Mouse (Mus musculus) liver, adult 2 months (tissue): Measurements from ENCODE around the gene Teddm1a. TPM values are rescaled to one million over a fixed set of nuclear protein-coding genes. Genes with fewer than 3 reads are reported as not detected.
"Not testable (repeated sequence)": the region's sequence is repeated elsewhere in the genome, so short reads cannot be mapped to it uniquely, and the experiment has no call there.

Experiments
- DNase-seq: peaks from one replicate; pipeline ENCODE4 v3.0.0-alpha.2; 2011; ENCODE audit warnings: low read depth, low spot score; ENCODE audit errors: extremely low read depth
- H3K27ac ChIP-seq: fragments of 200-500 bp; replicated peaks from 2 replicates; pipeline ENCODE4 v1.5.1; 2012; ENCODE audit warnings: low read depth, mild to moderate bottlenecking, control low read depth, inconsistent platforms, low read length; ENCODE audit not compliant: insufficient read depth
- H3K27me3 ChIP-seq: fragments of 200-500 bp; 2 replicates; pipeline ENCODE4 v1.6.1; 2012; ENCODE audit warnings: mild to moderate bottlenecking, moderate library complexity, low read length, inconsistent platforms; ENCODE audit not compliant: control insufficient read depth, insufficient read depth
- H3K36me3 ChIP-seq: fragments of 200-500 bp; 2 replicates; pipeline ENCODE4 v1.6.1; 2012; ENCODE audit warnings: low read length, inconsistent platforms; ENCODE audit not compliant: control insufficient read depth, insufficient read depth
- H3K4me1 ChIP-seq: fragments of 200-500 bp; 2 replicates; pipeline ENCODE4 v1.6.1; 2011; ENCODE audit warnings: low read length; ENCODE audit not compliant: control insufficient read depth, insufficient read depth
- H3K4me3 ChIP-seq: fragments of 200-500 bp; 2 replicates; pipeline ENCODE4 v1.5.1; 2011; ENCODE audit warnings: low read depth, mild to moderate bottlenecking, control low read depth, low read length, moderate library complexity; ENCODE audit not compliant: insufficient read depth
- H3K79me2 ChIP-seq: fragments of 200-500 bp; 2 replicates; pipeline ENCODE4 v1.6.1; 2012; ENCODE audit warnings: inconsistent platforms, mild to moderate bottlenecking, low read length, moderate library complexity; ENCODE audit not compliant: control insufficient read depth, insufficient read depth
- H3K9ac ChIP-seq: fragments of 200-500 bp; 2 replicates; pipeline ENCODE4 v1.6.1; 2012; ENCODE audit warnings: low read depth, mild to moderate bottlenecking, control low read depth, inconsistent platforms, low read length
- CTCF ChIP-seq: fragments of 200-500 bp; IDR thresholded peaks from 2 replicates; pipeline ENCODE4 v1.5.1; 2011; ENCODE audit warnings: low read depth, low read length, control low read depth
- POLR2A ChIP-seq: fragments of 200-500 bp; IDR thresholded peaks from 2 replicates; pipeline ENCODE4 v1.6.1; 2011; ENCODE audit warnings: low read length, control low read depth; ENCODE audit not compliant: insufficient read depth; ENCODE audit errors: extremely low read depth
- WGBS: fragments of 180-500 bp; shearing (Covaris S2); methylation state at CpG from one replicate; pipeline ENCODE4 v1.1.7; 2018; 5-methylcytosine and 5-hydroxymethylcytosine counted together
- polyA plus RNA-seq: library from polyadenylated mRNA; depleted of rRNA; stranded (reverse); fragments of >200 nt; gene quantifications from 2 replicates; pipeline ENCODE4 v1.2.3, GENCODE M21; 2012; rRNA removed
- total RNA-seq: library from RNA; depleted of rRNA; stranded (reverse); fragments of >200 nt; gene quantifications from 2 replicates; pipeline ENCODE4 v1.2.3, GENCODE M21; 2014; rRNA removed

The Teddm1a gene
- not detected in 2 replicates for total RNA-seq
- not detected in 2 replicates for polyA plus RNA-seq

DNA sequence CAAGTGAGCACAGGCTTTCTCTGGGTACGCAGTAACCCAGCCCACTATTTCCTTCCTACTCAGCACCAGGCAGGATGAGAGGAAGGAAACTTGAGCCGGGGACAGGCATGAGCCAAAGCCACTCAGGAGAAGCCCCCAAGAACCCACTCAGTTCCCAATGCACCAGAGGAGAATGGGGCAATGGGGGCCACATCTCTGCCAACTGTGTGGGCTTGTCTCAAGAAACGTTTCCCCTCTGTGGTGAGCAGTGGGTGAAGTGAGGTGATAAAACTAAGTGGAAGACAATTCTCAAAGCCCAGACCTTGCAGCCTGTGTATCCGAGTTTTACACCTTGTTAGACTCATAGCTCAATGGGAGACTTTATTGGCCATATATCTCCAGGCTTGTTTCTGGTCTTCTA is at the start of gene Teddm1a:
Teddm1a (plus strand) TSS at position 301 of the 400 bp plus-strand sequence.
- Histone ChIP-seq H3K9ac (no peak within 1 kb of the TSS), H3K79me2 (no peaks in the 10 kb centered on the region), H3K27me3 (no peaks in the 10 kb centered on the region), H3K36me3 (no peaks in the 10 kb centered on the region), H3K27ac (no peak within 1 kb of the TSS), H3K4me1 (no peaks in the 10 kb centered on the region), H3K4me3 (no peak within 1 kb of the TSS)
- TF ChIP-seq CTCF (no peak), POLR2A (no peak)
- DNase-seq, result no peak
- WGBS, result 64% methylated on average over 4 of the region's 4 CpGs

DNA sequence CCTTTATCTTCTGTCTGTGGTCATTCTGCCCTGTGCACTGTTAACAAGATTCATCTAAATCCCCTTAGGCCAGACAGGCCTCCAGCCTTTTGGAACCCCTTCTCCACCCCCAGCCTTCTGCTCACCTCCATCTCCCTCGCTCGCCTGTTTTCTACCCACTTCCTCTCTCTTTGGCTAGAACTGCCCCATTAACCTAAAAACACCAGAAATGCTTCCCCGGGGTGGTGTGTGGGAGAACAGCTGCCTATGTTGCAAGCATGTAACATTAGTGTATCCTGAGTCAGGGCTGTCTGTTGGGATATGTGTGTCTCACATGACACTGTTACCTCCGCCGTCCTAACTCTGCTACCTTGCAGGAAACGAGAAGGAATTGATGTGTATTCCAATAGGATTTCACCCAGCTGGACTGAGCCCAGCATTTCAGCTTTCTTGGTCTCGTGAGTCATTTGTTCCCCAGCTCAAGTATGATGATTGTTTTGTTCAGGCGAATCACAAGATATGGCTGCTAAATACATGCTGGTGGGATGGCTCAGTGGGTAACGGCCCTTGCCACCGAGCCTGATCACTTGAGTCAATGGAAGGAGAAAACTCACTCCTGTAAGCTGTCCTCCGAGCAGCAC is 49.3 kb upstream of the Teddm1a start:
- WGBS, result 89% methylated on average over 11 of the region's 11 CpGs
- TF ChIP-seq POLR2A, result no peak
- TF ChIP-seq CTCF, result no peak
- no peaks in the 10 kb centered on the region for H3K36me3 ChIP-seq
- no peaks in the 10 kb centered on the region for H3K4me1 ChIP-seq
- no peak for DNase-seq
- no peak overlapping the region for H3K4me3 ChIP-seq
- H3K27me3 ChIP-seq, result no peaks in the 10 kb centered on the region
- no peak overlapping the region for H3K9ac ChIP-seq
- no peaks in the 10 kb centered on the region for H3K79me2 ChIP-seq
- H3K27ac ChIP-seq, result no peak overlapping the region

DNA sequence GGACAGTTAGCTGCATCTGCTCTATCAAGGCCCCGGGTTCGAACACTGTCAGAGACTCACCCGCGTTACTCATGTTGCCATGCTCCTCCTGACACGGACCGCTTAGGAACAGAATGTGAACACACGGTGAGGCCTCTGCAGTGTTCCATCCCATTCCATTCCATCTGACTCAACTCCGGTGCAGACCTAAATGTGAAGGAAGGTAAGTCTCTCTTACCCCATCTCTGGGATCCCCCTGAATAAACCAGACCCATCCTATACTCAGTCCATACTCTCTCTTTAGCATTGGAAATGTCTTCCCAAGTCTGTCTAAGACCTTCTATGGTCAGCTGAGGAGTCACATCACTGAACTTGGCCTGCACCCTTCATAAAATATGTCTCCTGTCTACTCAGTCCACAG is 47.5 kb upstream of the Teddm1a start, which contains the start of gene Rgsl1:
Rgsl1 (minus strand) TSS at position 101 of the 400 bp plus-strand sequence.
- no peak within 1 kb of the TSS for H3K9ac ChIP-seq
- 98% methylated on average over 8 of the region's 8 CpGs for WGBS
- no peak for TF ChIP-seq POLR2A
- TF ChIP-seq CTCF, result no peak

DNA sequence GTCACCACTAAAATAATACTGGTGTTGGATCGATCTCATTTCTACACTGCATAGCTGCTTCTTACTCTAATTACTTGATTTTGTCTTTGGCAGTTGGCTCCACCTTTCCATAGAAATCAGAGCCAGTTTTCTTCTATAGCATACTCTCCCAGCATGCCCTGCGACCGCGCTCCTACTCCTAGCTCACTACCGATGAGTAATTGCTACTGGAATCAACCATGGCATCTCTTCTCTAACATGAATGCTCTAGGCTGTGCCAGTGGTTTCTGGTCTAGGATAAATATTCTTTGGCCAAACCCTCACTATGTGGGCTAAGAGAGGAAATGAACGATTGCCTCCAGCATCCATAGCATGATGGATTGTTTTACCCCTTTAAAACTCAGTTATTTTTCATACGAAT is 45.1 kb upstream of the Teddm1a start:
- no peak overlapping the region for H3K27ac ChIP-seq
- DNase-seq, result no peak
- H3K27me3 ChIP-seq, result no peaks in the 10 kb centered on the region
- WGBS, result 85% methylated on average over 7 of the region's 7 CpGs
- TF ChIP-seq CTCF (no peak), POLR2A (no peak)
- H3K4me3 ChIP-seq, result no peak overlapping the region
- H3K79me2 ChIP-seq, result no peaks in the 10 kb centered on the region
- no peaks in the 10 kb centered on the region for H3K4me1 ChIP-seq
- H3K36me3 ChIP-seq, result no peaks in the 10 kb centered on the region
- H3K9ac ChIP-seq, result no peak overlapping the region

More for the DNA sequence above, 47.5 kb upstream of the Teddm1a start, which contains the start of gene Rgsl1:
- Histone ChIP-seq H3K79me2 (no peaks in the 10 kb centered on the region), H3K4me1 (no peaks in the 10 kb centered on the region), H3K27ac (no peak within 1 kb of the TSS), H3K27me3 (no peaks in the 10 kb centered on the region), H3K36me3 (no peaks in the 10 kb centered on the region), H3K4me3 (no peak within 1 kb of the TSS)
- no peak for DNase-seq

DNA sequence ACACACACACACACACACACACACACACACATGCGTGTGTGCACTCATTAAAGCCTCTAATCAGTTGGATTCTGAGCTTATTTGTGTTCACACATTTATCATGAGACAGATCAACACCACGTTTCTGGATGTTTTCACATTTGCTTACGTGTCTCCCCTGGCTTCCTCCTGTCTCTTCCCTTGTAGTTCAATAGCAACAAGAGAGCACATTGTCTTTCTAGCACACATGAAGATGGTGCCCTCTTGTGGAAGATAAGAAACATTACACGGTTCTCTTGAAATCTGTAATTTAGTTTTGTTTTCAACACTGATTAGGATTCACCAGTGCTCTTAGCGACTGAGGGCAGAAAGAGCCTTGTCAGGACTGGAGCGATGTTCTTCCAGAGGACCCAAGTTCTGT is 44.7 kb upstream of the Teddm1a start:
- WGBS, result 28% methylated on average over 6 of the region's 6 CpGs
- H3K4me3 ChIP-seq, result no peak overlapping the region
- no peak overlapping the region; the same call in 1 of the 2 replicates for H3K9ac ChIP-seq
- H3K36me3 ChIP-seq, result no peaks in the 10 kb centered on the region
- TF ChIP-seq CTCF (peak; percentile 18; the same call in 1 of the 2 replicates), POLR2A (no peak)
- H3K4me1 ChIP-seq, result no peaks in the 10 kb centered on the region
- H3K27me3 ChIP-seq, result no peaks in the 10 kb centered on the region
- H3K27ac ChIP-seq, result no peak overlapping the region
- peak; percentile 30 for DNase-seq
- H3K79me2 ChIP-seq, result no peaks in the 10 kb centered on the region

- not testable (repeated sequence) for H3K27ac ChIP-seq, H3K79me2 ChIP-seq, H3K4me3 ChIP-seq, DNase-seq, H3K9ac ChIP-seq, H3K36me3 ChIP-seq, H3K4me1 ChIP-seq, H3K27me3 ChIP-seq
- 73% methylated on average over 7 of the region's 7 CpGs for WGBS
Observed at GRCm38 (mm10) chr1:153852696-153853095, 38.8 kb upstream of the Teddm1a start.
